Mouse (Mus musculus) lung, embryonic 16.5 days (tissue): ENCODE data around the gene Zfyve21. TPM values are rescaled to one million over a fixed set of nuclear protein-coding genes. Genes with fewer than 3 reads are reported as not detected.
A peak's percentile ranks its signal among the peaks of the same experiment; 100 is the strongest.

Experiments used
- ATAC-seq: fragments of 200-750 bp; cut with Nextera tagmentation; 2 replicates; pipeline ENCODE4 v1.8.0; 2017; ENCODE audit warnings: low read depth, mild to moderate bottlenecking, moderate library complexity
- H3K27ac ChIP-seq: fragments of 300-500 bp; sonication (generic); 2 replicates; pipeline ENCODE4 v1.5.1; 2014; ENCODE audit warnings: mild to moderate bottlenecking, control low read depth, low read length
- H3K27me3 ChIP-seq: fragments of 300-500 bp; sonication (generic); 2 replicates; pipeline ENCODE4 v1.6.1; 2014; ENCODE audit warnings: low read depth, low read length, mixed read lengths; ENCODE audit not compliant: control insufficient read depth, insufficient read depth
- H3K36me3 ChIP-seq: fragments of 300-500 bp; sonication (generic); 2 replicates; pipeline ENCODE4 v1.6.1; 2014; ENCODE audit warnings: low read length; ENCODE audit not compliant: control insufficient read depth, insufficient read depth
- H3K4me1 ChIP-seq: fragments of 300-500 bp; sonication (generic); replicated peaks from 2 replicates; pipeline ENCODE4 v1.6.1; 2014; ENCODE audit warnings: low read length, mixed read lengths; ENCODE audit not compliant: control insufficient read depth, insufficient read depth
- H3K4me2 ChIP-seq: fragments of 300-500 bp; sonication (generic); 2 replicates; pipeline ENCODE4 v1.6.1; 2014; ENCODE audit warnings: low read depth, low read length, control low read depth
- H3K4me3 ChIP-seq: fragments of 300-500 bp; sonication (generic); 2 replicates; pipeline ENCODE4 v1.5.1; 2014; ENCODE audit warnings: mild to moderate bottlenecking, low read length, control low read depth
- H3K9ac ChIP-seq: fragments of 300-500 bp; sonication (generic); 2 replicates; pipeline ENCODE4 v1.6.1; 2014; ENCODE audit warnings: low read length, control low read depth
- H3K9me3 ChIP-seq: fragments of 300-500 bp; sonication (generic); 2 replicates; pipeline ENCODE4 v1.6.1; 2016; ENCODE audit warnings: low read length; ENCODE audit not compliant: control insufficient read depth
- WGBS: fragments of 180-500 bp; shearing (Covaris S2); extraction: QIAGEN DNeasy Blood & Tissue Kit; methylation state at CpG from one replicate; pipeline ENCODE4 v1.1.7; 2014; 5-methylcytosine and 5-hydroxymethylcytosine counted together
- polyA plus RNA-seq: library from polyadenylated mRNA; unstranded; fragments of >200 nt; fragmentation: Nextera tagmentation; extraction: Ambion mirVana; gene quantifications from 2 replicates; pipeline ENCODE4 v1.2.1, GENCODE M21; 2015

The Zfyve21 gene
- polyA plus RNA-seq, 1 experiment from 2014 or later, result 111 TPM

DNA sequence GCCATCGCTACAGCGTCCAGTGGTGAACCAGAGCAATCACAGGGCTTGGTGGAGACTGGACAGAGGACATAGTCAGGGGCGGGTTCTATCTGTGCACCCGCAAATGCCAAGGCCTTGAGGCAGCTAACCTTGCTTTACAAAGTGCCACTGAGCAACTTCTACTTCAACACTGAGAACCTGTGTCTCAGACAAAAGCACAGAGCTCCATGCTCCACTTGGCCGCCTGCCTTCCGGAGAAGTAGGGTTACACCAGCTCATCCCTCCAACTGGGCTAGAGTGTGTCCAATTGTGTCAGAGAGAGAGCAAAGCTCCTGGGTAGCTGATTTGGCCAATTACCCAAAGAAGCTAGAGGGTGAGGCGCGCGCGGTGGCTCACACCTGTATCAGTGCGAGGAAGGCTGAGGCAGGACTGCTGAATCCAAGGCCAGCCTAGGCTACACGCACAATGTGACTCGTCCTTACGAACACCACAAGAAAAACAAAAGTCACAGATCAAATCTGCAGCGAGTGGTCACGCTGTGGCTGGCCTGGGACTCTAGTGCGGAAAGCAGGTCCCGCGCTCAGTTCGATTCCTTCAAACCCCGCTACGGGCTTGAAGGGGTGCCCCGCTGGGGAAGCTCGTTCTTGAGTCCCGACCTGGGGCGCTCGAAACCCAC, 732 bp upstream of the Zfyve21 start:
- H3K4me3 ChIP-seq, result peak overlapping the region; percentile 72
- peak overlapping the region; percentile 90 for H3K4me2 ChIP-seq
- peak overlapping the region; percentile 72 for H3K9ac ChIP-seq
- H3K36me3 ChIP-seq, result peaks cover 4% of the 10 kb centered on the region
- no peak overlapping the region for H3K27ac ChIP-seq
- 3% methylated on average over 27 of the region's 27 CpGs for WGBS
- peaks cover 44% of the 10 kb centered on the region for H3K4me1 ChIP-seq
- no peaks in the 10 kb centered on the region for H3K27me3 ChIP-seq
- no peak for ATAC-seq
- no peaks in the 10 kb centered on the region for H3K9me3 ChIP-seq

DNA sequence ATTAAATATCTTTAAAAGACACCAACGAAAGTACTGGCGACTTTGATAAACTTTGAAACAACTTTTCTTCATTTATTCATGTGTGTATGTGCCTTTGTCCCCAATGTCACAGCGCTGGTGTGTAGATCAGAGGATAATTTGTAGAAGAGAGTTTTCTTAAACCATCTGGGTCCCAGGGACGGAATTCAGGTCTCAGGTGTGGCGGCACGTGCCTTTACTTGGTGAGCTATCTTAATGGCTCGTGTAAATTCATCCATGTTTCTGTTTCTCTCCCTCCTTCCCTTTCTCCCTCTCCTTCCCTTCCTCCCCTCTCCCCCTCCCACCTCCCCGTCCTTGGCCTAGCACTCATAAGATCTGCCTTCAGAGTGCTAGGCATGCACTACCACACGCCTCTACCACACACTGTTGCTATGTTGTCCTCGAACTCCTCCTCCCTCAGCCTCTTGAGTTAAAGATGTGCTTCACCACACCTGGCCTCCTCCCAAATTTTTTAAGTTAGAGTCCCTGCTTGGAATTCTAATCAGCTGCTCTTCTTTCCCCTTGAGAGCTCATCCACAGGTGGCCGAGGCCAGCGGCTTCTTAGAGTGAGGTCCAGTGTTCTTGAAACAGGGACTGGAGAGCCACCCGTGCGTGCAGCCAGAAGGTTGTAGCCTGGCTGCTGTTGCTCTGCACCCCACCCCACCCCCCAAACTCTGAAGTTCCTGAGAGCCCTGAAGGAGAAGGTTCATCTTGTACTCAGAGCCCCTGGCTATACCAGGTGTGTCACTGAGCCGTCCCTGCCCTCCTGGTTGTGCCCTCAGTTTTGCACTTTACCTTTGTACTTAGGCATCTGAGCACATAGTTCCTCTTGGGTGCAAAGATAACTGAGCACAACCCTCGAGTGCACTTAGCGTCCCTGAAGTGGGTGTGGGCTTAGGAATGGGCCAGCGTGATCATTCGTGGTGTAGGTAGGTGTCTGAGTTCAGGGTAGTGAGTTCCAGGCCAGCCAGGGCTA, 1.1 kb downstream of the Zfyve21 start:
- Histone ChIP-seq H3K36me3 (peaks cover 2% of the 10 kb centered on the region; the same call in 1 of the 2 replicates), H3K4me2 (peak overlapping the region; percentile 85), H3K4me1 (peaks cover 39% of the 10 kb centered on the region), H3K4me3 (peak overlapping the region; percentile 72), H3K9me3 (no peaks in the 10 kb centered on the region), H3K9ac (peak overlapping the region; percentile 85), H3K27ac (peak overlapping the region; percentile 90), H3K27me3 (no peaks in the 10 kb centered on the region)
- ATAC-seq, result no peak
- WGBS, result 17% methylated on average over 19 of the region's 19 CpGs

DNA sequence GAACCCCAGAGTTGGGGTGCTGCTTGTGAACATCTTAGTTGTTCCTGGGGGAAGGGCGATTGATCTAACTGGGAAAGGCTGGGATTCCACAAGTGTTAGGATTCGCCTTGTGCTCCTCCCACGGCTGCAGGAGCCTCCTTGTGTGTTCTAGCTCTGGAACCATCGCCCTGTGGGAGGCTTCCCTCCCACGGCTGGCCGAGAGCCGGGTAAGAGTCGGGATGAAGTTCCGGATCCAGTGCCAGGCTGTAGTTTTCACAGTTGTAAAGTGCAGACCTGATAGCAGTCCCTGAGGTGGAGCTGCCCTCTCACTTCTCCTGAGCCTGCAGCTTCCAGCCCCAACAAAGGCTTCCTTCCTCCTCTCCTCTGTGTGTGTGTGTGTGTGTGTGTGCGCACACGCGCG, 2.6 kb downstream of the Zfyve21 start:
- H3K9me3 ChIP-seq, result no peaks in the 10 kb centered on the region
- peak overlapping the region; percentile 72 for H3K4me3 ChIP-seq
- H3K36me3 ChIP-seq, result peaks cover 2% of the 10 kb centered on the region; the same call in 1 of the 2 replicates
- peak overlapping the region; percentile 55 for H3K9ac ChIP-seq
- peaks cover 38% of the 10 kb centered on the region for H3K4me1 ChIP-seq
- no peaks in the 10 kb centered on the region for H3K27me3 ChIP-seq
- peak overlapping the region; percentile 85 for H3K4me2 ChIP-seq
- no peak for ATAC-seq
- H3K27ac ChIP-seq, result 0 out of 2 replicates have a peak overlapping the region, but pooled peaks have one; percentile 10
- 50% methylated on average over 13 of the region's 13 CpGs for WGBS

DNA sequence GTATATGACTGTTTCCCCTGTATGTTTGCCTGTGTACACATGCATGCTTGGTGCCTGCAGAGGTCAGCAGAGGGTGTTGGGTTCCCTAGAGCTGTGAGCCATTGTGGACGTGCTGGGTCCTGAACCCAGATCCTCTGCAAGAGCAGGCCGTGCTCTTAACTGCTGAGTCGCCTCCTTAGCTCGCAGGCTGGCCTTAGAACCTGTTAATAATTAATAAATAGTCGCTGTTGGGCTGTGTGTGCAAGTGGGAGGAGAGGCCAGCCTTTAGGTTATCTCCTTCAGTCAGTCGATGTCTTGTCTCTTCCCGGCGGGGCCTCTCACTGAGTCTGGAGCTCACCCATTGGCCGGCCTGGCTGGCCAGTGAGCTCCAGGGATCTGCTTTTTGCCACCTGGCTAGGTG, 3.0 kb downstream of the Zfyve21 start:
- 36% methylated on average over 9 of the region's 9 CpGs for WGBS

DNA sequence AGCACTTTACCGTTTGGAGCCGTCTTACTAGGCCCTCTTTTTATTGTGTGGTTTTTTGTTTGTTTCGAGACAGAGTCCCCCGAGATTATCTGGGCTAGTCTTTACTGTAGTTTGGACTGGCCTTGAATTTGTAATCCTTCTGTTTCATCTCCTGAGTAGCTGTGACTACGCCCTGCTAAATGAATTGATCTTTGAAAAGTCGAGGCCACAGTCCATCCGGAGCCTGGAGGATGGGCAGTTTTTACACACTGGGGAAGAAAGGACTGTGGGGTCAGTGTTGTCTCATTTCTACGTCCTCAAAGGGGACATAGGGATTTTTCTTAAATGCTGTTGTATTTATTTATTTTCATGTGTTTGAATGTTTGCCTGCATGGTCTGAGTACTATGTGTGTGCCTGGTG, 4.0 kb downstream of the Zfyve21 start:
- Histone ChIP-seq H3K27me3 (no peaks in the 10 kb centered on the region), H3K9ac (no peak overlapping the region), H3K4me2 (no peak overlapping the region), H3K4me1 (peaks cover 30% of the 10 kb centered on the region), H3K4me3 (no peak overlapping the region), H3K27ac (no peak overlapping the region), H3K36me3 (peaks cover 2% of the 10 kb centered on the region; the same call in 1 of the 2 replicates), H3K9me3 (no peaks in the 10 kb centered on the region)
- 86% methylated on average over 8 of the region's 8 CpGs for WGBS
- ATAC-seq, result no peak

More for the DNA sequence above, 3.0 kb downstream of the Zfyve21 start:
- Histone ChIP-seq H3K27ac (0 out of 2 replicates have a peak overlapping the region, but pooled peaks have one; percentile 10), H3K4me2 (peak overlapping the region; percentile 85), H3K9me3 (no peaks in the 10 kb centered on the region), H3K27me3 (no peaks in the 10 kb centered on the region), H3K4me3 (no peak overlapping the region; the same call in 1 of the 2 replicates), H3K9ac (no peak overlapping the region), H3K36me3 (peaks cover 2% of the 10 kb centered on the region; the same call in 1 of the 2 replicates), H3K4me1 (peaks cover 38% of the 10 kb centered on the region)
- no peak for ATAC-seq

DNA sequence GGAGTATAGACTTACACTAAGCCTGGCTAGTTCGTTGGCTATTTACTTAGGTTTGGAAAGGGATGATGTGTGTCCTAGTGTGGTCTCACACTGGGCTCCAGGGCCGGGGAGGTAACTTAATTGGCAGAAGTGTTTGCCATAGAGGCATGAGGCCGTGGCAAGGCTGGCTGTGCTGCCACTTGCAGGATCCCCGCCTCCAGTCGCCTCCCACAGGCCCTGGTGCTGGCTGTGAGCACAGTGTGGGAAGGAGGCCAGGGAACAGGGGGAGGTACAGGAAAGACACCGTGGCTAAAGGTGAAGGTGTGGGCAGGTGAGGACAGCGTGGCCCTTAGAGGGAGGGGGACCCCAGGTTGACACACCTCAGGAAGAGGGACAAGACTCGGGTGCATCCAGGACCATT, 6.0 kb downstream of the Zfyve21 start:
- H3K9me3 ChIP-seq, result no peaks in the 10 kb centered on the region
- no peak overlapping the region for H3K4me2 ChIP-seq
- WGBS, result 64% methylated on average over 8 of the region's 8 CpGs
- H3K4me1 ChIP-seq, result peaks cover 24% of the 10 kb centered on the region
- no peak overlapping the region for H3K9ac ChIP-seq
- H3K27me3 ChIP-seq, result no peaks in the 10 kb centered on the region
- H3K27ac ChIP-seq, result no peak overlapping the region
- no peak for ATAC-seq
- no peak overlapping the region for H3K4me3 ChIP-seq
- peaks cover 16% of the 10 kb centered on the region for H3K36me3 ChIP-seq

DNA sequence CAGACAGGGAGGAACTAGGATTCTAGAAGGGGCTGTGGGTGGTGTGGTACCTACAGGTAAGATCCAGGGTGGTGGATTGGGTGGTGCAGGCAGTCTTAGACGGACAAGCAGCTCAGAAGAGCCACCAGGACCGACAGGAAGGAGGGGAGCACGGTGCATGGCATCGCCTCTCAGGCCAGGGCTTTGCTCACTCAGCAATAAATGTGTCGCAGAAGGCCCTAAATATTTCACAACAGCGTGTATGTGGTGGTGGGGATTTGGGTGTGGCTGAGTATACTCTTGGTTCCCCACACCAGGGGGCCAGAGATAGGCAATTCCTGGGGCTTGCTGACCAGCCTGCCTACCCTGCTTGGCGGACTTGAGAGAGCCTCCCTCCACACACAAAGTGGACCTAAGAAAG, 6.7 kb downstream of the Zfyve21 start:
- no peaks in the 10 kb centered on the region for H3K27me3 ChIP-seq
- ATAC-seq, result no peak
- H3K27ac ChIP-seq, result no peak overlapping the region
- no peak overlapping the region for H3K4me3 ChIP-seq
- no peak overlapping the region for H3K9ac ChIP-seq
- H3K36me3 ChIP-seq, result peaks cover 24% of the 10 kb centered on the region
- H3K4me1 ChIP-seq, result peaks cover 16% of the 10 kb centered on the region
- whole genome bisulfite sequencing, result 74% methylated on average over 7 of the region's 7 CpGs
- no peak overlapping the region for H3K4me2 ChIP-seq
- no peaks in the 10 kb centered on the region for H3K9me3 ChIP-seq

DNA sequence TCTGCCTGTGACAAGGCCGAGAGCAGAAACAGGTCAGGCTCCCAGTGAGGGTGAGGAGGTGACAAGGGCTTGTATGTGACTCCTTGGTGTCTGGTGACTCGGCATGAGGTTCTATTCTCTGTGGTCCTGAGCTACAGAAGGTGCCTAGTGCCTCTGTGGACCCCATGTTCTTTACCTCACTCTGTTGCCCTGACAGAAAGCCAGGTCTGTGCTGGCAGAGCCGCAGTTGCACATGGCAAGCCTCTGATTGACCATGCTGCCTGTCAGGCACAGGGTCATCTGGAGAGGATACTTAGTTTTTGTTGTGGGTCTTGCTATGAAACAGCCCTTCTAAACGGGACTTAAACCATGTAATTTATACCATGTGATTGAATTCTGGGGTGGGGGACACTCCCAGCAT, 8.0 kb downstream of the Zfyve21 start:
- Histone ChIP-seq H3K36me3 (peaks cover 36% of the 10 kb centered on the region), H3K4me1 (peaks cover 4% of the 10 kb centered on the region), H3K27me3 (no peaks in the 10 kb centered on the region), H3K9ac (no peak overlapping the region), H3K4me3 (no peak overlapping the region), H3K27ac (no peak overlapping the region), H3K4me2 (no peak overlapping the region), H3K9me3 (no peaks in the 10 kb centered on the region)
- 58% methylated on average over 4 of the region's 4 CpGs for WGBS
- no peak for ATAC-seq

DNA sequence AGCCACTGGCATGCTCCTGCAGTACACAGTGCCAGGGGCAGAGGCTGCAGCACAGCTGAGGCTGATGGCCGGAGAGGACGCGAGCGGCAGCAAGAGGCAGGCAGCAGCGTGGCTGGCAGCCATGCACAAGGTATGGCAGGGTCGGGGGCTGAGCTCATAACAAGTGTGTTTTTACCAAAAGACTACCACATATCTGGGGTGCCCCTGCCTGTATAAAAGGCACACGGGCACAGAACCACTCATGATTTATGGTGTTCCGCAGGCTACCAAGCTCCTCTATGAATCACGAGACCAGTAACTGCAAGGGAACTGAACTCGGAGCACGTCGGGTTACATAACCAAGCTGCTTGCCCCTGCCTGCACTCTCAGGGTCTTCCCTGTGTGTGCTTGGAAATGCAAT, 13.6 kb downstream of the Zfyve21 start:
- Histone ChIP-seq H3K4me2 (no peak overlapping the region), H3K27ac (no peak overlapping the region), H3K4me3 (no peak overlapping the region), H3K9ac (no peak overlapping the region), H3K36me3 (peaks cover 73% of the 10 kb centered on the region), H3K9me3 (no peaks in the 10 kb centered on the region), H3K4me1 (no peaks in the 10 kb centered on the region), H3K27me3 (no peaks in the 10 kb centered on the region)
- 92% methylated on average over 12 of the region's 12 CpGs for WGBS
- ATAC-seq, result no peak
